Comparison of ENCODE assay signal across 12 mouse cellular contexts in the genomic region with DNA sequence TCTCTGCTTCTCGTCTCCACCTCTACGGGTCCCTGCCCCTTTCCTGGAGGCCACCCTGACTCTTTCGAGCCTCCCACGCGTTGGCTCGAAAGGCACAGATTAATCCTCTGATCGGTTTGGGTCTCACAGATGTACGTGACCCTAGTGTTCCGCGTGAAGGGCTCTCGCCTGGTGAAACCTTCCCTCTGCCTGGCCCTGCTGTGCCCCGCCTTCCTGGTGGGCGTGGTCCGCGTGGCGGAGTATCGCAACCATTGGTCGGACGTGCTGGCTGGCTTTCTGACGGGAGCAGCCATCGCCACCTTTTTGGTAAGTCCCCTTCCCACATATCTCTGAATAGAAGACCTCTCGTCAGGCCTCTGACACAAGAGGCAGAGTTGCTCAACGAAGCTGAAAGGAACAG. TPM values are rescaled to one million over a fixed set of nuclear protein-coding genes. Genes with fewer than 3 reads are reported as not detected.
DNase-seq lines count a peak whose midpoint lies in the region; ATAC-seq and TF ChIP-seq lines count a peak whose summit lies in the region.
"Had no signal": no experiment of that assay in that cellular context is flagged by ENCODE, and none has a peak within 500 bp of the region (broad histone marks: within the 10 kb centered on the region; RNA-seq: fewer than 3 reads in every experiment).

No protein-coding gene starts in this region.

- DNase-seq in CD4-positive, CD25-positive, alpha-beta regulatory T cell, adult 2 months (ENCODE audit: low read depth, low spot score): peak; percentile 33
- no peak for DNase-seq in stomach, postnatal 0 days (ENCODE audit: low spot score)
- DNase-seq in ovary, postnatal 36 days (ENCODE audit: low spot score): no peak
- DNase-seq: cerebellum, adult 8-10 months; kidney, postnatal 14 days; thymus, postnatal 25 days had no signal

- no peak overlapping the region for H3K4me3 ChIP-seq in intestine, embryonic 15.5 days (replicated peaks)
- H3K4me3 ChIP-seq in intestine, postnatal 0 days (ENCODE audit: low read depth, low read length): no peak overlapping the region
- H3K4me3 ChIP-seq in stomach, embryonic 14.5 days (ENCODE audit: low read depth, low read length): no peak overlapping the region
- no peak overlapping the region for H3K4me3 ChIP-seq in stomach, postnatal 0 days (ENCODE audit: low read depth, low read length)
- no peak overlapping the region for H3K4me3 ChIP-seq in stomach, embryonic 16.5 days (replicated peaks; ENCODE audit: low read length)
- H3K4me3 ChIP-seq: midbrain, embryonic 12.5 days had no signal

- no peak for TF ChIP-seq CTCF in intestine, postnatal 0 days (IDR thresholded peaks at IDR 0.05; ENCODE audit: low read depth)
- no peak for TF ChIP-seq CTCF in stomach, postnatal 0 days (IDR thresholded peaks at IDR 0.05; ENCODE audit: low read depth)

- WGBS in intestine, embryonic 15.5 days: 15% methylated on average over 23 of the region's 23 CpGs
- WGBS in intestine, postnatal 0 days: 18% methylated on average over 23 of the region's 23 CpGs
- 17% methylated on average over 23 of the region's 23 CpGs for WGBS in stomach, embryonic 14.5 days
- WGBS in stomach, postnatal 0 days: 17% methylated on average over 23 of the region's 23 CpGs
- WGBS in stomach, embryonic 16.5 days: 15% methylated on average over 23 of the region's 23 CpGs

- H3K36me3 ChIP-seq in intestine, embryonic 15.5 days: no peaks in the 10 kb centered on the region
- no peaks in the 10 kb centered on the region; the same call in 1 of the 2 replicates for H3K36me3 ChIP-seq in intestine, postnatal 0 days (ENCODE audit: control insufficient read depth, insufficient read depth)
- H3K36me3 ChIP-seq in stomach, embryonic 14.5 days (ENCODE audit: control insufficient read depth, insufficient read depth, low read length): no peaks in the 10 kb centered on the region
- no peaks in the 10 kb centered on the region for H3K36me3 ChIP-seq in stomach, postnatal 0 days (ENCODE audit: control insufficient read depth, insufficient read depth, low read length)
- H3K36me3 ChIP-seq in stomach, embryonic 16.5 days (ENCODE audit: control insufficient read depth, insufficient read depth, low read length): no peaks in the 10 kb centered on the region

- no peak for ATAC-seq in CD4-positive, CD25-positive, alpha-beta regulatory T cell, adult 4 months
- ATAC-seq in intestine, embryonic 15.5 days: peak; percentile 45; the same call in 1 of the 2 replicates
- no peak for ATAC-seq in intestine, postnatal 0 days
- ATAC-seq in stomach, embryonic 14.5 days (ENCODE audit: insufficient number of reproducible peaks, insufficient read depth, low FRiP score, low read depth): peak; percentile 33; the same call in 1 of the 2 replicates
- ATAC-seq in stomach, postnatal 0 days (ENCODE audit: low FRiP score, low TSS enrichment): no peak
- ATAC-seq in stomach, embryonic 16.5 days (ENCODE audit: insufficient read depth, low FRiP score): no peak

- peak overlapping the region; percentile 30; the same call in 1 of the 2 replicates for H3K4me2 ChIP-seq in intestine, embryonic 15.5 days (replicated peaks)
- no peak overlapping the region for H3K4me2 ChIP-seq in intestine, postnatal 0 days (replicated peaks; ENCODE audit: low read depth)
- no peak overlapping the region for H3K4me2 ChIP-seq in stomach, embryonic 14.5 days (replicated peaks; ENCODE audit: low read depth, low read length)
- no peak overlapping the region for H3K4me2 ChIP-seq in stomach, postnatal 0 days (replicated peaks; ENCODE audit: low read depth)
- H3K4me2 ChIP-seq in stomach, embryonic 16.5 days (ENCODE audit: low read depth, low read length): 0 out of 2 replicates have a peak overlapping the region, but pooled peaks have one; percentile 23
- H3K4me2 ChIP-seq: midbrain, embryonic 12.5 days had no signal

- no peak for TF ChIP-seq EP300 in stomach, postnatal 0 days (optimal IDR thresholded peaks at IDR 0.05)

- H3K4me1 ChIP-seq in intestine, embryonic 15.5 days (replicated peaks): 0 out of 2 replicates have a peak, but pooled peaks cover 4% of the 10 kb centered on the region
- H3K4me1 ChIP-seq in intestine, postnatal 0 days (replicated peaks; ENCODE audit: control insufficient read depth, insufficient read depth, low read length): no peaks in the 10 kb centered on the region; the same call in 1 of the 2 replicates
- H3K4me1 ChIP-seq in stomach, embryonic 14.5 days (ENCODE audit: control insufficient read depth, insufficient read depth, low read length): no peaks in the 10 kb centered on the region; the same call in 1 of the 2 replicates
- no peaks in the 10 kb centered on the region for H3K4me1 ChIP-seq in stomach, postnatal 0 days (replicated peaks; ENCODE audit: control insufficient read depth, insufficient read depth)
- 0 out of 2 replicates have a peak, but pooled peaks cover 10% of the 10 kb centered on the region for H3K4me1 ChIP-seq in stomach, embryonic 16.5 days (ENCODE audit: control insufficient read depth, insufficient read depth, low read length)

- no peaks in the 10 kb centered on the region for H3K9me3 ChIP-seq in intestine, embryonic 15.5 days
- H3K9me3 ChIP-seq in intestine, postnatal 0 days (ENCODE audit: control insufficient read depth): no peaks in the 10 kb centered on the region
- H3K9me3 ChIP-seq in stomach, embryonic 14.5 days (ENCODE audit: control insufficient read depth, low read depth, low read length): no peaks in the 10 kb centered on the region
- no peaks in the 10 kb centered on the region for H3K9me3 ChIP-seq in stomach, postnatal 0 days (ENCODE audit: control insufficient read depth, low read length)
- no peaks in the 10 kb centered on the region for H3K9me3 ChIP-seq in stomach, embryonic 16.5 days (replicated peaks; ENCODE audit: control insufficient read depth, low read length)
- H3K9me3 ChIP-seq: midbrain, embryonic 12.5 days had no signal

- H3K27ac ChIP-seq in intestine, embryonic 15.5 days: no peak overlapping the region
- no peak overlapping the region for H3K27ac ChIP-seq in intestine, postnatal 0 days (ENCODE audit: low read depth, low read length)
- H3K27ac ChIP-seq in stomach, embryonic 14.5 days (ENCODE audit: low read length): no peak overlapping the region
- no peak overlapping the region for H3K27ac ChIP-seq in stomach, postnatal 0 days (replicated peaks)
- H3K27ac ChIP-seq in stomach, embryonic 16.5 days (ENCODE audit: low read length): no peak overlapping the region
- H3K27ac ChIP-seq: midbrain, embryonic 12.5 days had no signal

- peaks cover 20% of the 10 kb centered on the region for H3K27me3 ChIP-seq in intestine, embryonic 15.5 days (replicated peaks)
- H3K27me3 ChIP-seq in intestine, postnatal 0 days (replicated peaks; ENCODE audit: control insufficient read depth, insufficient read depth, low read length): peaks cover 5% of the 10 kb centered on the region; the same call in 1 of the 2 replicates
- H3K27me3 ChIP-seq in stomach, embryonic 14.5 days (ENCODE audit: control insufficient read depth, insufficient read depth, low read length): no peaks in the 10 kb centered on the region
- no peaks in the 10 kb centered on the region for H3K27me3 ChIP-seq in stomach, postnatal 0 days (ENCODE audit: control insufficient read depth, insufficient read depth, low read length)
- no peaks in the 10 kb centered on the region; the same call in 1 of the 2 replicates for H3K27me3 ChIP-seq in stomach, embryonic 16.5 days (ENCODE audit: control insufficient read depth, insufficient read depth, low read length)

- no peak overlapping the region for H3K9ac ChIP-seq in intestine, embryonic 15.5 days
- no peak overlapping the region for H3K9ac ChIP-seq in intestine, postnatal 0 days (ENCODE audit: low read depth, low read length)
- H3K9ac ChIP-seq in stomach, embryonic 14.5 days (replicated peaks; ENCODE audit: low read depth, low read length): no peak overlapping the region
- no peak overlapping the region for H3K9ac ChIP-seq in stomach, postnatal 0 days (ENCODE audit: low read length)
- no peak overlapping the region for H3K9ac ChIP-seq in stomach, embryonic 16.5 days (ENCODE audit: low read length)
- H3K9ac ChIP-seq: midbrain, embryonic 12.5 days had no signal

RNA-seq across cellular contexts. Expression of a gene that starts 7.4 kb away (rescaled TPM):
- polyA plus RNA-seq in CD4-positive, CD25-positive, alpha-beta regulatory T cell, adult 4 months (2017; shearing (Covaris generic)): under 1 TPM; 0.28 to 0.90 TPM
- 6.9 and 7.0 TPM in 2 replicates for polyA plus RNA-seq in intestine, embryonic 15.5 days (2015; fragmentation: Nextera tagmentation; extraction: Ambion mirVana)
- polyA plus RNA-seq in intestine, postnatal 0 days (2015; fragmentation: Nextera tagmentation; extraction: Ambion mirVana): 2.9 and 3.2 TPM in 2 replicates
- polyA plus RNA-seq in stomach, embryonic 14.5 days (2014; fragmentation: Nextera tagmentation; extraction: Ambion mirVana): 8.5 and 9.9 TPM in 2 replicates
- polyA plus RNA-seq in stomach, postnatal 0 days (2015; fragmentation: Nextera tagmentation; extraction: Ambion mirVana): 2.7 and 4.1 TPM in 2 replicates
- 6.9 and 7.1 TPM in 2 replicates for polyA plus RNA-seq in stomach, embryonic 16.5 days (2015; fragmentation: Nextera tagmentation; extraction: Ambion mirVana)

RNA-seq across cellular contexts. Expression of a gene that starts 11.3 kb away (rescaled TPM):
- polyA plus RNA-seq in CD4-positive, CD25-positive, alpha-beta regulatory T cell, adult 4 months (2017; shearing (Covaris generic)): 10 to 100 TPM in 1 of 2 experiments, 1 to 10 TPM in 1; 3.2 to 13.5 TPM
- polyA plus RNA-seq in intestine, embryonic 15.5 days (2015; fragmentation: Nextera tagmentation; extraction: Ambion mirVana): 5.2 and 5.7 TPM in 2 replicates
- polyA plus RNA-seq in intestine, postnatal 0 days (2015; fragmentation: Nextera tagmentation; extraction: Ambion mirVana): 4.6 and 4.8 TPM in 2 replicates
- 8.9 and 10.4 TPM in 2 replicates for polyA plus RNA-seq in stomach, embryonic 14.5 days (2014; fragmentation: Nextera tagmentation; extraction: Ambion mirVana)
- polyA plus RNA-seq in stomach, postnatal 0 days (2015; fragmentation: Nextera tagmentation; extraction: Ambion mirVana): 4.2 and 5.4 TPM in 2 replicates
- polyA plus RNA-seq in stomach, embryonic 16.5 days (2015; fragmentation: Nextera tagmentation; extraction: Ambion mirVana): 5.6 and 6.0 TPM in 2 replicates

RNA-seq across cellular contexts. Expression of a gene that starts 16.9 kb away (rescaled TPM):
- 1 to 10 TPM; 8.0 to 8.7 TPM for polyA plus RNA-seq in CD4-positive, CD25-positive, alpha-beta regulatory T cell, adult 4 months (2017; shearing (Covaris generic))
- polyA plus RNA-seq in intestine, embryonic 15.5 days (2015; fragmentation: Nextera tagmentation; extraction: Ambion mirVana): 71.7 and 81.7 TPM in 2 replicates
- 83.1 and 88.2 TPM in 2 replicates for polyA plus RNA-seq in intestine, postnatal 0 days (2015; fragmentation: Nextera tagmentation; extraction: Ambion mirVana)
- polyA plus RNA-seq in stomach, embryonic 14.5 days (2014; fragmentation: Nextera tagmentation; extraction: Ambion mirVana): 60.7 and 62.4 TPM in 2 replicates
- 95.0 and 95.7 TPM in 2 replicates for polyA plus RNA-seq in stomach, postnatal 0 days (2015; fragmentation: Nextera tagmentation; extraction: Ambion mirVana)
- 74.5 and 81.2 TPM in 2 replicates for polyA plus RNA-seq in stomach, embryonic 16.5 days (2015; fragmentation: Nextera tagmentation; extraction: Ambion mirVana)

RNA-seq across cellular contexts. Expression of a gene that starts 17.0 kb away (rescaled TPM):
- polyA plus RNA-seq in CD4-positive, CD25-positive, alpha-beta regulatory T cell, adult 4 months (2017; shearing (Covaris generic)): under 1 TPM in 1 of 2 experiments, not detected in 1; 0.94 TPM
- 3.1 and 4.2 TPM in 2 replicates for polyA plus RNA-seq in intestine, embryonic 15.5 days (2015; fragmentation: Nextera tagmentation; extraction: Ambion mirVana)
- polyA plus RNA-seq in intestine, postnatal 0 days (2015; fragmentation: Nextera tagmentation; extraction: Ambion mirVana): 0.63 and 0.99 TPM in 2 replicates
- polyA plus RNA-seq in stomach, embryonic 14.5 days (2014; fragmentation: Nextera tagmentation; extraction: Ambion mirVana): 4.9 and 6.3 TPM in 2 replicates
- 1.1 and 1.9 TPM in 2 replicates for polyA plus RNA-seq in stomach, postnatal 0 days (2015; fragmentation: Nextera tagmentation; extraction: Ambion mirVana)
- 3.4 and 4.6 TPM in 2 replicates for polyA plus RNA-seq in stomach, embryonic 16.5 days (2015; fragmentation: Nextera tagmentation; extraction: Ambion mirVana)

RNA-seq across cellular contexts. Expression of a gene that starts 19.0 kb away (rescaled TPM):
- polyA plus RNA-seq in CD4-positive, CD25-positive, alpha-beta regulatory T cell, adult 4 months (2017; shearing (Covaris generic)): not detected
- 4.0 and 4.3 TPM in 2 replicates for polyA plus RNA-seq in intestine, embryonic 15.5 days (2015; fragmentation: Nextera tagmentation; extraction: Ambion mirVana)
- polyA plus RNA-seq in intestine, postnatal 0 days (2015; fragmentation: Nextera tagmentation; extraction: Ambion mirVana): 3.2 and 3.8 TPM in 2 replicates
- 6.4 and 6.7 TPM in 2 replicates for polyA plus RNA-seq in stomach, embryonic 14.5 days (2014; fragmentation: Nextera tagmentation; extraction: Ambion mirVana)
- 2.8 and 3.4 TPM in 2 replicates for polyA plus RNA-seq in stomach, postnatal 0 days (2015; fragmentation: Nextera tagmentation; extraction: Ambion mirVana)
- 10.4 and 11.8 TPM in 2 replicates for polyA plus RNA-seq in stomach, embryonic 16.5 days (2015; fragmentation: Nextera tagmentation; extraction: Ambion mirVana)

Comparison
In these comparisons a context has a peak if more than half of its experiments do, and no peak if none do; other contexts are left out.
1. ATAC-seq: peak in intestine, embryonic 15.5 days (single experiment) and stomach, embryonic 14.5 days (single experiment); none in CD4-positive, CD25-positive, alpha-beta regulatory T cell, adult 4 months (single experiment), intestine, postnatal 0 days (single experiment), stomach, postnatal 0 days (single experiment) and stomach, embryonic 16.5 days (single experiment).
2. H3K4me2 ChIP-seq: peak in intestine, embryonic 15.5 days (single experiment) and stomach, embryonic 16.5 days (single experiment); none in intestine, postnatal 0 days (single experiment), stomach, embryonic 14.5 days (single experiment) and stomach, postnatal 0 days (single experiment).